Mouse (Mus musculus) spleen, adult 18-20 months (tissue): ENCODE measurements around the gene Olfr738.

Experiments used
- DNase-seq, 2 experiments: peaks; one replicate each; pipeline ENCODE4 v3.0.0; 2022; ENCODE audit warnings: mixed read lengths in 2 of 2

Gene Olfr738

DNA sequence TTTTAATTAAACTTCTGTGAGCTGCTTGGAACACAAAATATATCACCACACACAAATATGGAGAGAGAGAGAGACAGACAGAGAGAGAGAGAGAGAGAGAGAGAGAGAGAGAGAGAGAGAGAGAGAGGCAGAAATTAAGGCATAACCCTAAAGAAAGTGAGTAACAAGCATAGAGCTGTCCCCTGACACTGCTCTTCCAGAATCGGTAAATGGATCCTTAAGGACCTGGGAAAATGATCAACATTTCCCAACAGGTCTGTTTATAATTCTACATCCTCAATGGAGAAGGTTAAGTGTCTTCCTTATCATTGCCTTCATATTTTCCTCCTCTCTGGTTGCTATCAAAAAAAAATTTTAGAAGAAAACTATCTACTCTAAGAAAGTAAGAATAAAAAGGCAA is at the start of gene Olfr738:
Gene Olfr738, plus strand, starts transcription at position 301 of the 400 bp plus-strand sequence.
- DNase-seq, result no peak

DNA sequence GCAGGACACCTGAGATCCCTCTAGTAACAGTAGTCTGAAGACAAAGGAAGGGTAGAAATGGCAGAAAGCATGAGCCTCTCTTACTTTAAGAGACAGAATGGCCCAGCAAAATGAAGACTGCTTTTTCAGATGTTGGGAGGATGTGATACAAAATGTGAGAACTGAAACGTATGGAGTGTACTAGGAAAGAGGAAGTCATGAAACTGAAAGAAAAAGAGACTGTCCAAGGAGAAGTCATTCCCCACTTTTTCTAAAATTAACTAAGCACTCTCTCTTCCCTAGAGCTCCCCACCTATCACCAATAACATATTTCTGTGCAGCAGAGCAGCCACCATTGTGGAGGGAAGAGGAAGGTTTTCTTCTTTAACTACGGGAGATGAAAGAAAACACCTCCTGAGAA is 49.8 kb upstream of the Olfr738 start, which contains the start of gene Tlr11:
Gene Tlr11, plus strand, starts transcription at position 322 of the 400 bp plus-strand sequence.
- DNase-seq, result no peak

DNA sequence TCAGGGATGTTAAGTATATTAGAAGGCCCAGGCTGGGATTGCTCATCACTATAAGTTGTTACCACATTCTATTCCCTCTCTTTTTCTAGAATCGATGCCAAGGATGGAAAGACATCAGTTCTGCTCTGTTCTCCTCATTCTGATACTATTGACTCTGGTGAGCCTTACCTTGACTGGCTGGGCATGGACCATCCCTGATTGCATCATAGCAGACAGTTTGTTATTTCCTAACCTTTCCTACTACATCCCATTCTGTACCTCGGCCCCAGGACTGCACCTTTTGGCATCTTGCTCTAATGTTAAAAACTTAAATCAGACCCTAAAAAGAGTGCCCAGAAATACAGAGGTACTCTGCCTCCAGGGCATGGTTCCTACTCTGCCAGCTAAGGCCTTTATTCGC is 46.9 kb upstream of the Olfr738 start:
- no peak for DNase-seq

DNA sequence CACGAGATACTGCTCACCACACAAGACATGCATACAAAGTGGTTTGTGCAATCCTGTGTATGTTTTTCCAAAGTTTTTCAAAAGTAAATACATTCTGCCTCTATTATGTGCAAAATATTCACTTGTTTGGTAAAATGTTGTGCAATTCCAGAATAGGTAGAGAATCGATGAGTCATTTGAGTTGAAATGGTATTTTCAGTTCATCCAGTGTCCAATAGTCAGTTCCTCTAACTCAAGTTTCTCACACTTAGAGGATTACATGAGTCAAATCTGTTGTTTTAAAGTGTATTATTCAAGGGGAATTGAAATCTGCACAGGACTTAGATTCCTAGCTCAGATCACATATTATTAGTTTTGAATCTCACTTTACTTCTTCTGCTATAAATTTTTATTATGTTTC is 43.8 kb upstream of the Olfr738 start:
- DNase-seq, result no peak

DNA sequence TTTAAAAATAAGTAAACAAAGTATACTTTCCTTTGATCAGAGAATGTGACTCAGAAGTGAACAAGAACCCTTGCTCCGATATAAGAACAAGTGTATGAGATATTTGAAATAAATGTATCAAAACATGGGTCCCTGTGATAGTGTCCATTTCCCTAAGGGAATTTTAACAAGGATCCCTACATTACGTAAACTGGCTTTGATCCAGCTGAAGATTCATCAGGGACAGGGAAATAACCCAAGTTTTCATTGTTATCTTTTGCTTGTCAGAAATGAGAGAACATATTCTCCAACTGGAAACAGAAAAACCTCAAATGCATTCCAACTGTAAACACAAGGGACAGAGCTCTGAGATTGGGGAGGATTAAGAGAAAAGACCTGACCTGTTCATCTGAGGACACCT is 26.5 kb upstream of the Olfr738 start, which contains the start of gene Olfr736:
Gene Olfr736, plus strand, starts transcription at position 301 of the 400 bp plus-strand sequence.
- no peak for DNase-seq

DNA sequence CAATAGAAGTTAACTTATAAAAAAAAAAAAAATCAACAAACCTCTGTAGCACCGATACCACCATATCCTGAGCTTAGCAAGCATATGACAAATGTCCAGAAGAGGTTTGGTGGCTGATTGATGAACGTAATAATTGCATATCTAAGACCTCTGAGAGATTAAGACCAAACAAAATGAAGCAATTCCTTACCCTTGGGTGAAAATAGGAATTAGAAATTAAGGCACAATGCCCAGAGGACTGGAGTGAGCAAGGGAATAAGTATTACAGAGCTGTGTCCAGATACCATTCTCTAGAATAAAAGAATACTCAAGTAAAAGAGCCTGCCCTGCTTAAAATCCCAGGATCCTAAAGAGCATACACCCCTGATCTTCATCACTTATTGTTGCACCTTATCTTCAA is 11.0 kb downstream of the Olfr738 start, which contains the start of gene Olfr739:
Gene Olfr739, plus strand, starts transcription at position 301 of the 400 bp plus-strand sequence.
- DNase-seq, result no peak

DNA sequence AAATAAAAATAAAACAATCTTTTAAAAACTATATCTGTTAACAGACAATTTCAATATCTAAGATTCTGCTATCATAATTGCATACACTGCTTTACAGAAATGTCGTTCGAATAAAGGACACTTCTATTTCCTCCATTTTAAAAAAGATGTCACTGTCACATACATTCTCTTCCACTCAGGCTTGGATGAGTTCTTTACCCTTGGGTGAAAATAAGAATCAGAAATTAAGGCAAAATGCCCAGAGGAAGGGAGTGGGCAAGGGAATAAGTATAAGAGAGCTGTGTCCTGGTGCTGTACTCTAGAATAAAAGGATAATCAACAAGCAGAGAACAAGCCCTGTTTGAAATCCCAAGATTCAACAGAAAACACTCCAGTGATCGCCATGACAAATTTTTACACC is 37.9 kb downstream of the Olfr738 start, which contains the start of gene Olfr740:
Gene Olfr740, plus strand, starts transcription at position 301 of the 400 bp plus-strand sequence.
- DNase-seq, result no peak
